Mouse (Mus musculus) heart, postnatal 0 days (tissue): Measurements from ENCODE around the gene Syap1. TPM values are rescaled to one million over a fixed set of nuclear protein-coding genes. Genes with fewer than 3 reads are reported as not detected.
"Not testable (repeated sequence)": the region's sequence is repeated elsewhere in the genome, so short reads cannot be mapped to it uniquely, and the experiment has no call there.

Experiments
- ATAC-seq: fragments of 200-750 bp; cut with Nextera tagmentation; 2 replicates; pipeline ENCODE4 v1.8.0; 2017; ENCODE audit warnings: low read depth, moderate number of reproducible peaks, moderate library complexity; ENCODE audit not compliant: insufficient read depth
- DNase-seq: peaks from one replicate; pipeline ENCODE4 v3.0.0-alpha.2; 2016; ENCODE audit warnings: low spot score
- H3K27ac ChIP-seq: fragments of 300-500 bp; sonication (generic); 2 replicates; pipeline ENCODE4 v1.5.1; 2014; ENCODE audit warnings: low read depth, mild to moderate bottlenecking
- H3K27me3 ChIP-seq: fragments of 300-500 bp; sonication (generic); 2 replicates; pipeline ENCODE4 v1.6.1; 2014; ENCODE audit warnings: low read length, mixed read lengths; ENCODE audit not compliant: control insufficient read depth, insufficient read depth
- H3K36me3 ChIP-seq: fragments of 300-500 bp; sonication (generic); replicated peaks from 2 replicates; pipeline ENCODE4 v1.6.1; 2014; ENCODE audit warnings: low read length, mixed read lengths; ENCODE audit not compliant: control insufficient read depth, insufficient read depth
- H3K4me1 ChIP-seq: fragments of 300-500 bp; sonication (generic); 2 replicates; pipeline ENCODE4 v1.6.1; 2014; ENCODE audit warnings: antibody characterized with exemption; ENCODE audit not compliant: control insufficient read depth, insufficient read depth
- H3K4me2 ChIP-seq: fragments of 300-500 bp; sonication (generic); 2 replicates; pipeline ENCODE4 v1.6.1; 2014; ENCODE audit warnings: low read depth, mild to moderate bottlenecking, low read length, moderate library complexity
- H3K4me3 ChIP-seq: fragments of 300-500 bp; sonication (generic); 2 replicates; pipeline ENCODE4 v1.5.1; 2014; ENCODE audit warnings: low read depth, low read length
- H3K9ac ChIP-seq: fragments of 300-500 bp; sonication (generic); replicated peaks from 2 replicates; pipeline ENCODE4 v1.6.1; 2014; ENCODE audit warnings: low read depth, low read length, mixed read lengths
- H3K9me3 ChIP-seq: fragments of 300-500 bp; sonication (generic); replicated peaks from 2 replicates; pipeline ENCODE4 v1.6.1; 2016; ENCODE audit warnings: low read length; ENCODE audit not compliant: control insufficient read depth
- CTCF ChIP-seq: IDR thresholded peaks from 2 replicates; pipeline ENCODE4 v1.5.1; 2016; ENCODE audit warnings: antibody characterized with exemption, control low read depth, low read depth
- EP300 ChIP-seq: IDR thresholded peaks from 2 replicates; pipeline ENCODE4 v1.6.1; 2016; ENCODE audit warnings: antibody characterized with exemption, low read depth
- WGBS: fragments of 180-500 bp; shearing (Covaris S2); extraction: QIAGEN DNeasy Blood & Tissue Kit; methylation state at CpG from one replicate; pipeline ENCODE4 v1.1.7; 2014; 5-methylcytosine and 5-hydroxymethylcytosine counted together
- polyA plus RNA-seq: library from polyadenylated mRNA; unstranded; fragments of >200 nt; fragmentation: Nextera tagmentation; extraction: Ambion mirVana; gene quantifications from 2 replicates; pipeline ENCODE4 v1.2.1, GENCODE M21; 2015
- total RNA-seq: library from RNA; depleted of rRNA; stranded (reverse); fragments of >200 nt; gene quantifications from 2 replicates; pipeline ENCODE4 v1.2.3, GENCODE M21; 2014; ENCODE audit warnings: low replicate concordance

Gene Syap1
- total and polyA plus RNA-seq, 2 experiments from 2014 or later, result 27.5 to 30.3 TPM

GRCm38 (mm10) chrX:162845531-162845930 lies 42.7 kb downstream of the Syap1 start:
- Histone ChIP-seq H3K9me3 (no peaks in the 10 kb centered on the region), H3K4me3 (no peak overlapping the region), H3K4me1 (no peaks in the 10 kb centered on the region), H3K9ac (no peak overlapping the region), H3K27ac (no peak overlapping the region), H3K4me2 (no peak overlapping the region), H3K36me3 (no peaks in the 10 kb centered on the region), H3K27me3 (no peaks in the 10 kb centered on the region)
- TF ChIP-seq CTCF, result no peak
- TF ChIP-seq EP300, result no peak
- ATAC-seq (no peak), DNase-seq (no peak)
- 87% methylated on average over 3 of the region's 3 CpGs for WGBS

DNA sequence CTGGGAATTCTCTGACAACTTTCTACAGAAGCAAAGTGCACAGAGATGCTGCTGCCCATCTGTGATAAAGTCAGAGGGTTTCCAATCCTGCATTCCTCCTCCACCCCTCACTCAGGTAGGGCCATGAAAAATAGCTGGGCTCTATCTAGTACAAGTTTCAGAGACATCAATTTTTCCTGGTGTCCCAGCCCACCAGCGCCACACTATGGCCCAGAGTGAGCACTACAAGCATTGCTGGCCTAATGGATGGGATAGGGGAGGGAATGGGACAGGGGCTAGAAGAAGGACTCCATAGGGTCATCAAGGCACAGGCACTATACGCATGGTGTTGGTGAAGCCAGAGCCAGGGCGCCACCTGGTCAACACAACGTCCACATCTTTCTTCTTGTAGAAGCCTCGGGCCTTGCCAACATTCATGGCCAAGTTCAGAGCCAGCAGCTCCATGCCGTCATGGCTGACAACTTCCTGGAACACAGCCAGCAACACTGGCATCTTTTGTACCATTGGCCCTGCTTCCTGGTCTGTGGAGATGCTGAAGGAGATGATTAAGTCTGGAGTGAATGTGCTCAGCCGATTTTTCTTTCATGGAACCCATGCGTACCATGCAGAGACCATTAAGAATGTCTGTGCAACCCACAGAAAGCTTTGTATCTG lies 43.7 kb downstream of the Syap1 start:
- Histone ChIP-seq H3K4me3 (no peak overlapping the region), H3K9ac (no peak overlapping the region), H3K4me1 (no peaks in the 10 kb centered on the region), H3K27ac (no peak overlapping the region), H3K27me3 (no peaks in the 10 kb centered on the region), H3K36me3 (no peaks in the 10 kb centered on the region), H3K4me2 (no peak overlapping the region), H3K9me3 (no peaks in the 10 kb centered on the region)
- WGBS, result 56% methylated on average over 8 of the region's 8 CpGs
- DNase-seq, result no peak
- TF ChIP-seq EP300 (no peak), CTCF (no peak)
- no peak for ATAC-seq

- no peak overlapping the region for H3K27ac ChIP-seq
- H3K4me3 ChIP-seq, result no peak overlapping the region
- H3K4me2 ChIP-seq, result no peak overlapping the region
- 52% methylated on average over 3 of the region's 3 CpGs for WGBS
- no peaks in the 10 kb centered on the region for H3K4me1 ChIP-seq
- DNase-seq, result no peak
- no peaks in the 10 kb centered on the region for H3K9me3 ChIP-seq
- TF ChIP-seq CTCF, result no peak
- no peak for TF ChIP-seq EP300
- H3K27me3 ChIP-seq, result no peaks in the 10 kb centered on the region
- H3K9ac ChIP-seq, result no peak overlapping the region
- H3K36me3 ChIP-seq, result no peaks in the 10 kb centered on the region
- no peak for ATAC-seq
These were observed 56.1 kb downstream of the Syap1 start for GRCm38 (mm10) chrX:162832101-162832500.

DNA sequence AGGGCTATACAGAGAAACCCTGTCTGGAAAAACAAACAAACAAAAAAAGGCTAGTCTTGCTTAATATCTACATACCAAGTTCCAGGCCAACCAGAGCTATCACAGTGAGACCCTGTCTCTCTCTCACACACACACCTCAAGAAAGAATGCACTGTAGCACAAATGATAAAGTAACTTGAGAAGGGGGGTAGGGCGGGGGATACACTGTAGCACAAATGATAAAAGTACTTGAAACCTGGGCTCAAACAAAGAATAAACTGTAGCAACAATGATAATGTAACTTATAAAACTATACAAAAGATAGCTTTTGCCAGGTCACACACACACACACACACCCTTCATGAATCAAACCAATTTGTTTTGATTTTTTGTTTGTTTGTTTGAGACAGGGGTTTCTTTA lies 56.7 kb downstream of the Syap1 start:
- TF ChIP-seq EP300 (no peak), CTCF (no peak)
- Histone ChIP-seq H3K4me1 (no peaks in the 10 kb centered on the region), H3K27me3 (no peaks in the 10 kb centered on the region), H3K9ac (no peak overlapping the region), H3K27ac (no peak overlapping the region), H3K4me3 (no peak overlapping the region), H3K36me3 (no peaks in the 10 kb centered on the region), H3K4me2 (no peak overlapping the region), H3K9me3 (no peaks in the 10 kb centered on the region)
- DNase-seq, result no peak
- no peak for ATAC-seq
- WGBS, result 36% methylated on average over 1 of the region's 1 CpGs

GRCm38 (mm10) chrX:162831036-162831435 lies 57.2 kb downstream of the Syap1 start:
- Histone ChIP-seq H3K27me3 (no peaks in the 10 kb centered on the region), H3K36me3 (no peaks in the 10 kb centered on the region), H3K4me1 (no peaks in the 10 kb centered on the region), H3K9ac (no peak overlapping the region), H3K27ac (no peak overlapping the region), H3K4me3 (no peak overlapping the region), H3K9me3 (no peaks in the 10 kb centered on the region), H3K4me2 (no peak overlapping the region)
- WGBS, result 42% methylated on average over 1 of the region's 1 CpGs
- DNase-seq, result no peak
- ATAC-seq, result no peak
- TF ChIP-seq CTCF, result no peak
- no peak for TF ChIP-seq EP300

- H3K27ac ChIP-seq, H3K9ac ChIP-seq, H3K4me2 ChIP-seq, DNase-seq, H3K9me3 ChIP-seq, H3K4me1 ChIP-seq, H3K36me3 ChIP-seq, H3K27me3 ChIP-seq, ATAC-seq, H3K4me3 ChIP-seq: not testable (repeated sequence)
- WGBS, result 55% methylated on average over 2 of the region's 2 CpGs
These were observed 57.9 kb downstream of the Syap1 start for GRCm38 (mm10) chrX:162830313-162830712.
